Mouse (Mus musculus): ENCODE results near the gene Mlst8. TPM values are rescaled to one million over a fixed set of nuclear protein-coding genes. Genes with fewer than 3 reads are reported as not detected.

The Mlst8 gene
- polyA plus RNA-seq, 1 experiment from 2014 or later: 36.1 TPM

- H3K27ac ChIP-seq: no peak overlapping the region
- H3K4me2 ChIP-seq: no peak overlapping the region
- 45% methylated on average over 11 of the region's 11 CpGs for WGBS
- H3K27me3 ChIP-seq: peaks cover 50% of the 10 kb centered on the region
- no peaks in the 10 kb centered on the region for H3K9me3 ChIP-seq (replicated peaks)
- peaks cover 27% of the 10 kb centered on the region for H3K4me1 ChIP-seq
- no peak for ATAC-seq (replicated peaks; ENCODE audit: low FRiP score)
- H3K36me3 ChIP-seq: no peaks in the 10 kb centered on the region
- no peak overlapping the region for H3K4me3 ChIP-seq (replicated peaks)
- no peak overlapping the region for H3K9ac ChIP-seq
Observed at GRCm38 (mm10) chr17:24485090-24485860, 6.4 kb upstream of the Mlst8 start.

DNA sequence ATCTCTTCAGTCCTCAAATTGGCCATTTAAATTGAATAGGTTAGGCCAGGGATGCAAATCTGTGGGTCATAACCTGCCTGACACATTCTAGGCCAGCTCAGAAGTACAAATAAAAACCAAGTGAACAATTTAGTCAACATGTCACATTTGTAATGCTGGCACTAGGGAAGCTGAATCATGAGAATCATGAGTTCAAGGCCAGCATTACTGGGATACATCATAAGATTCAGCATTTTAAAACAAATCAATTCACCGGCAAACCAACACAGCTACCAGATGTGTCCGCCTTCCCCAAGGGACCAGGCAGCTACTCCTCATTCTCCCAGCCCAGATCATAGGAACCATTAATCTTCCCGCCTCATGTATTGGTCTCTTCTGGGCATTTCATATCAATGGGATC is 4.6 kb upstream of the Mlst8 start:
- Histone ChIP-seq H3K9me3 (replicated peaks) (no peaks in the 10 kb centered on the region), H3K4me1 (peaks cover 20% of the 10 kb centered on the region), H3K9ac (no peak overlapping the region), H3K36me3 (no peaks in the 10 kb centered on the region), H3K4me3 (replicated peaks) (no peak overlapping the region), H3K4me2 (no peak overlapping the region), H3K27ac (no peak overlapping the region), H3K27me3 (peaks cover 34% of the 10 kb centered on the region)
- WGBS: 95% methylated on average over 3 of the region's 3 CpGs
- ATAC-seq (replicated peaks; ENCODE audit: low FRiP score): no peak

- no peaks in the 10 kb centered on the region for H3K9me3 ChIP-seq (replicated peaks)
- no peak overlapping the region for H3K4me2 ChIP-seq
- peaks cover 17% of the 10 kb centered on the region for H3K36me3 ChIP-seq
- ATAC-seq (replicated peaks; ENCODE audit: low FRiP score): no peak
- WGBS: 94% methylated on average over 20 of the region's 20 CpGs
- H3K27me3 ChIP-seq: peaks cover 12% of the 10 kb centered on the region; the same call in 1 of the 2 replicates
- no peak overlapping the region for H3K4me3 ChIP-seq (replicated peaks)
- no peak overlapping the region; the same call in 1 of the 2 replicates for H3K27ac ChIP-seq
- H3K4me1 ChIP-seq: peaks cover 26% of the 10 kb centered on the region
- H3K9ac ChIP-seq: no peak overlapping the region
Observed at GRCm38 (mm10) chr17:24481027-24481815, 2.3 kb upstream of the Mlst8 start.

DNA sequence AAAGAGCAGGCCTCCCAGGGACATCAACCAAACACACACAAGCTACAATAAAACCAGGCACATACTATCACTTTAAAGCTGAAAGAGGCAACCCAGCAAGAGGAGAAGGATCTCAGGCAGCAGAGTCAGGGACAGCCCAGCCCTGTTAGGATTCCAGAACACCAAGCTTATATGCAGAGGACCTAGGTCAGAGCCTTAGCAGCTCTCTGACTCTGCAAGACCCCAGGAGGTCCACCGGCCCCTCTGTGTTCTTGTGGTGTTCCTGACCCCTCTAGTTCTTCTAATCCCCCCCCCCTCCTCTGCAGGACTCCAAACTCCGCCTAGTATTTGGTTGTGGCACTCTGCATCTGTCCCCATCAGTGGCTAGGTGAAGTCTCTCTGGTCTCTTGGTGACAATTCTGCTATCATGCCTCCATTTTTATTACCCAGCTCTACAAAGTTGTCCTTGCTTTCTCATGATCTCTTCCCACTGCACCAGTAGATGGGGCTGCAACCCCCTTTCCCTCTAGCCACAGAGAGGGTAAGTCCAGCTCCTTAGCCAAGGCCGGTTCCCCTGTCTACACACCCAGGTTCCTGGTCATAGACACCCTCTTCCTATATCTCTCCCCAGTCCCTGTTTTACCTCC is 1.4 kb upstream of the Mlst8 start:
- no peak for ATAC-seq (replicated peaks; ENCODE audit: low FRiP score)
- Histone ChIP-seq H3K36me3 (peaks cover 26% of the 10 kb centered on the region), H3K9ac (0 out of 2 replicates have a peak overlapping the region, but pooled peaks have one; percentile 10), H3K4me3 (replicated peaks) (no peak overlapping the region), H3K4me2 (peak overlapping the region; percentile 67; the same call in 1 of the 2 replicates), H3K27me3 (0 out of 2 replicates have a peak, but pooled peaks cover 6% of the 10 kb centered on the region), H3K4me1 (peaks cover 22% of the 10 kb centered on the region), H3K27ac (0 out of 2 replicates have a peak overlapping the region, but pooled peaks have one; percentile 6), H3K9me3 (replicated peaks) (no peaks in the 10 kb centered on the region)
- 50% methylated on average over 3 of the region's 3 CpGs for WGBS

- no peaks in the 10 kb centered on the region for H3K27me3 ChIP-seq
- H3K27ac ChIP-seq: 0 out of 2 replicates have a peak overlapping the region, but pooled peaks have one; percentile 58
- H3K9ac ChIP-seq: no peak overlapping the region
- peaks cover 35% of the 10 kb centered on the region for H3K36me3 ChIP-seq
- H3K4me3 ChIP-seq (replicated peaks): peak overlapping the region; percentile 74
- H3K4me1 ChIP-seq: peaks cover 29% of the 10 kb centered on the region
- ATAC-seq (replicated peaks; ENCODE audit: low FRiP score): no peak
- peak overlapping the region; percentile 67 for H3K4me2 ChIP-seq
- H3K9me3 ChIP-seq (replicated peaks): no peaks in the 10 kb centered on the region
- 23% methylated on average over 1 of the region's 1 CpGs for WGBS
Observed at GRCm38 (mm10) chr17:24479431-24479830, 553 bp upstream of the Mlst8 start.

- Histone ChIP-seq H3K9me3 (replicated peaks) (no peaks in the 10 kb centered on the region), H3K27ac (no peak overlapping the region; the same call in 1 of the 2 replicates), H3K27me3 (no peaks in the 10 kb centered on the region), H3K4me3 (replicated peaks) (peak overlapping the region; percentile 74), H3K36me3 (peaks cover 48% of the 10 kb centered on the region), H3K4me2 (peak overlapping the region; percentile 67), H3K4me1 (peaks cover 42% of the 10 kb centered on the region), H3K9ac (peak overlapping the region; percentile 77)
- peak; percentile 4; the same call in 1 of the 2 replicates for ATAC-seq (replicated peaks; ENCODE audit: low FRiP score)
- WGBS: 51% methylated on average over 11 of the region's 11 CpGs
Observed at GRCm38 (mm10) chr17:24477985-24478600, 785 bp downstream of the Mlst8 start.

DNA sequence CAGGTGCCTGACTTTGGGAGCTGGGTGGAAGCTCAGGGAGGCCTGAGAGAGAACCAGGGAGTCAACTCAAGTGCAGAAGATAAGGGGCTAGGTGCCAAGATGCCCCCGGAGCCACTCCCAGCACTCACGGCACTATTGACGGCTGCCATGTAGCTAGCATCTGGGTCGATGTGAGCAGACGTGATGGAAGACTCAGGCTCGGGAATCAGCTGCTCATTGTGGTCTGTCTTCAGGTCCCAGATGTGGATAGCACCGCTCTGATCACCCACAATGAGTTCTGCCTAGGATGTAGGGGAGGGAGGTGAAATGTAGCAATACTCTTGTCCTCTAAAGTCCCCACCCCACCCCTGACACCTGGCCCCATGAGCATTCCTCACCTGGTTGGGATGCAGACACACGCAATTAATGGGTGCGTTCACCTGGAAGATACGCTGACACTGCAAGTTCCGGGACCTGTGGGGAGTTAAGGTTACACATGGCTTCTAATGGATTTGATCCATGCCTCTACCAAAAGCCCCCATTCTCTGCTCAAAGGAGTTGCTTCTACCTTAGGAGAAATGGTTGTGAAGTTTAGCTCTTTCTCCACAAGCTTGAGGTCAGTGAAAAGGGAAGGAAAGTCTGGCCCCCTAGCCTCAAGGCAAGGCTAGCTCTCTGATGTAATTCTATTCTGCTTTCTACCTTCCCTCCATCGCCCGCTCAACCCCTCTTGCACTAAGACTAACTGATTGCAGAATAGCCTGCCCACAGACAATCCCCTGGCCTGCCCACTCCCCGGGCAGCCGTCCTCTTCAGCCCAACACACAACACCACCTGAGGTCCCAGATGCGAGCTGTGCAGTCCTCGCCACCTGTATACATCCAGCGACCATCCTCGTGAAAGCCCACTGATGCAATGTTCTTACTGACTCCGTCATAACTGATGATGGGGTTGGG is 1.6 kb downstream of the Mlst8 start:
- H3K9me3 ChIP-seq (replicated peaks): no peaks in the 10 kb centered on the region
- peak overlapping the region; percentile 67 for H3K4me2 ChIP-seq
- H3K27me3 ChIP-seq: no peaks in the 10 kb centered on the region
- ATAC-seq (replicated peaks; ENCODE audit: low FRiP score): no peak
- H3K27ac ChIP-seq: no peak overlapping the region
- 90% methylated on average over 20 of the region's 20 CpGs for WGBS
- H3K36me3 ChIP-seq: peaks cover 51% of the 10 kb centered on the region
- H3K4me3 ChIP-seq (replicated peaks): peak overlapping the region; percentile 74
- H3K4me1 ChIP-seq: peaks cover 50% of the 10 kb centered on the region
- H3K9ac ChIP-seq: 0 out of 2 replicates have a peak overlapping the region, but pooled peaks have one; percentile 7

GRCm38 (mm10) chr17:24476022-24476776 is 2.7 kb downstream of the Mlst8 start:
- WGBS: 90% methylated on average over 10 of the region's 10 CpGs

GRCm38 (mm10) chr17:24475586-24475985 is 3.3 kb downstream of the Mlst8 start:
- ATAC-seq (replicated peaks; ENCODE audit: low FRiP score): no peak
- 91% methylated on average over 6 of the region's 6 CpGs for WGBS
- H3K36me3 ChIP-seq: peaks cover 51% of the 10 kb centered on the region
- H3K4me2 ChIP-seq: no peak overlapping the region
- no peak overlapping the region for H3K9ac ChIP-seq
- no peak overlapping the region for H3K27ac ChIP-seq
- H3K4me1 ChIP-seq: peaks cover 67% of the 10 kb centered on the region
- no peak overlapping the region for H3K4me3 ChIP-seq (replicated peaks)
- H3K27me3 ChIP-seq: no peaks in the 10 kb centered on the region
- H3K9me3 ChIP-seq (replicated peaks): no peaks in the 10 kb centered on the region

More at GRCm38 (mm10) chr17:24476022-24476776, 2.7 kb downstream of the Mlst8 start:
- no peak for ATAC-seq (replicated peaks; ENCODE audit: low FRiP score)
- H3K4me1 ChIP-seq: peaks cover 61% of the 10 kb centered on the region
- no peak overlapping the region for H3K27ac ChIP-seq
- H3K27me3 ChIP-seq: no peaks in the 10 kb centered on the region
- H3K9ac ChIP-seq: no peak overlapping the region
- peaks cover 51% of the 10 kb centered on the region for H3K36me3 ChIP-seq
- no peak overlapping the region for H3K4me3 ChIP-seq (replicated peaks)
- no peaks in the 10 kb centered on the region for H3K9me3 ChIP-seq (replicated peaks)
- H3K4me2 ChIP-seq: no peak overlapping the region

DNA sequence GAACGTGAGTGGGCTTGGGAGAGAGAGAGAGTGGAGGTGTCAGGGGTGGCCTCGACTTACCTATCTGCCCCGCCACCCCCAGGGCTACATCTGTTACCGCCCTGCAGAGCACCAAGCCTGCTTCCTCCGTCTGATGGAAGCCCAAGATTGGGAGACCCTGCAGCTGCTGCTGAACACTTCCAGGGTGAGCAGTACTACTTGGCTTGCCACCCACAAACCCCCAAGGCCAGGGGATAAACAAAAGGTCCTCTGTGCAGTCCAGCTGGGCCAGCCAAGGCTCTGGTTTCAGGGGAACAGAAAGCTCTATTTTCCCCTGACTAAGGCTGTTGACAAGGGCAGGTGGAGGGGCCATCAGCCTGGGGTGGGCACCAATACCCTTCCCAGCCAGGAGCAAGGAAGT is 4.3 kb downstream of the Mlst8 start:
- WGBS: 78% methylated on average over 5 of the region's 5 CpGs
- Histone ChIP-seq H3K4me2 (no peak overlapping the region), H3K4me3 (replicated peaks) (no peak overlapping the region), H3K27me3 (no peaks in the 10 kb centered on the region), H3K9ac (no peak overlapping the region; the same call in 1 of the 2 replicates), H3K27ac (no peak overlapping the region), H3K9me3 (replicated peaks) (no peaks in the 10 kb centered on the region), H3K4me1 (peaks cover 61% of the 10 kb centered on the region), H3K36me3 (peaks cover 51% of the 10 kb centered on the region)
- ATAC-seq (replicated peaks; ENCODE audit: low FRiP score): no peak

Data from kidney, embryonic 15.5 days (tissue).